Mouse (Mus musculus): ENCODE measurements around the gene Igfbp5. TPM values are rescaled to one million over a fixed set of nuclear protein-coding genes. Genes with fewer than 3 reads are reported as not detected.

Gene Igfbp5
- polyA plus RNA-seq (2016; fragmentation: Nextera tagmentation; extraction: Ambion mirVana) = 69.6 and 99.7 TPM in 2 replicates

GRCm38 (mm10) chr1:72874287-72875211 lies at the start of gene Igfbp5:
Gene Igfbp5 (minus strand): TSS chr1:72874884.
- Histone ChIP-seq H3K27me3 (peaks cover 31% of the 10 kb centered on the region), H3K4me2 (replicated peaks) (peak within 1 kb of the TSS; percentile 96), H3K9ac (peak within 1 kb of the TSS; percentile 76), H3K36me3 (no peaks in the 10 kb centered on the region), H3K9me3 (replicated peaks) (no peaks in the 10 kb centered on the region), H3K4me3 (peak within 1 kb of the TSS; percentile 60), H3K27ac (peak within 1 kb of the TSS; percentile 79), H3K4me1 (peaks cover 58% of the 10 kb centered on the region)
- WGBS = under 1% methylated on average over 38 of the region's 38 CpGs
- peak; percentile 49 for ATAC-seq (ENCODE audit: low FRiP score)

- H3K9ac ChIP-seq = no peak overlapping the region
- no peak for ATAC-seq (ENCODE audit: low FRiP score)
- no peaks in the 10 kb centered on the region for H3K27me3 ChIP-seq
- no peaks in the 10 kb centered on the region for H3K9me3 ChIP-seq (replicated peaks)
- 66% methylated on average over 6 of the region's 6 CpGs for WGBS
- no peak overlapping the region for H3K4me2 ChIP-seq (replicated peaks)
- H3K27ac ChIP-seq = no peak overlapping the region
- H3K36me3 ChIP-seq = no peaks in the 10 kb centered on the region
- no peaks in the 10 kb centered on the region for H3K4me1 ChIP-seq
- no peak overlapping the region for H3K4me3 ChIP-seq
Measured at GRCm38 (mm10) chr1:72914815-72915214, 40.1 kb upstream of the Igfbp5 start.

DNA sequence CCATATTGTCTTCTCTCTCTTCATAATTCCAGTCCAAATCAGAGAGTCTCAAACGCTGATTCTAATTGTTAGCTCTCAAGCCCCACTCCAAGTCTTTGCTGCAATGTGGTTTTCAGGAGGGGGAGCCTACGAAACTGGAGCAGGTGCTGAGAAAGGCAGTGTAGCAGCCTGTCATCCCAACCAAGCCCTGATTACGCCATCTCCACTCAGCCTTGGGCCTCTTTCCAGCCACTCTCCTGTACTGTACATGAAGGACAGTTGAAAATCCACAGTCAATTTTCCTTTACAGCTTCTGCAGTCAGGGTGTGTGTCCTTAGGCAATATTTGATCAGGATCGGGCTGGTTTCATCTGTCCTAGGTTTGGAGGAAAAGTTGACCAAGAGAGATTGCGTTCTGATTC lies 38.4 kb upstream of the Igfbp5 start:
- Histone ChIP-seq H3K4me2 (replicated peaks) (no peak overlapping the region), H3K36me3 (no peaks in the 10 kb centered on the region), H3K27ac (no peak overlapping the region), H3K27me3 (no peaks in the 10 kb centered on the region), H3K4me3 (no peak overlapping the region), H3K9ac (no peak overlapping the region), H3K4me1 (no peaks in the 10 kb centered on the region), H3K9me3 (replicated peaks) (no peaks in the 10 kb centered on the region)
- ATAC-seq (ENCODE audit: low FRiP score) = no peak
- 85% methylated on average over 5 of the region's 5 CpGs for WGBS

GRCm38 (mm10) chr1:72895821-72896220 lies 21.1 kb upstream of the Igfbp5 start:
- H3K36me3 ChIP-seq = no peaks in the 10 kb centered on the region
- 73% methylated on average over 2 of the region's 2 CpGs for WGBS

DNA sequence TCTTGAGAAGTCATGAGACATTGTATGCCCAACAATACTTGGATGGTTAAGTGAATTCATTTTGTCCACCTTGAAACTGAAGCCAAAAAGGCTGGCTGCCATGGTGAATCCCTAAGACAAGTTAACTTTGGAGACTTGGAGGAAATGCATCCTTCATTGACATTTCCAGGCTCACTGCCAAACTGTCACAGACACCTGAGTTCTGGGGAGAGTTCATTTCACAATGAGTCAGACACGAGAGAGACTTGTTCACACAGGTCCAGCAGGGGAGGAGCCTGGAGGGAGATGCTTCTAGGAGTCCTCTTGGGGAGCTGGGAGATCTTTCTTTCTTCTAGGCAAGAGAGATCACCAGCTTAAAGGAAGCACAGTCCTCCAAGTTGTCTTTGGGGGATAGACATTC lies 13.2 kb upstream of the Igfbp5 start:
- no peaks in the 10 kb centered on the region for H3K4me1 ChIP-seq
- no peak overlapping the region for H3K4me3 ChIP-seq
- no peak overlapping the region for H3K4me2 ChIP-seq (replicated peaks)
- no peak overlapping the region for H3K9ac ChIP-seq
- H3K27ac ChIP-seq = no peak overlapping the region
- H3K9me3 ChIP-seq (replicated peaks) = no peaks in the 10 kb centered on the region
- no peaks in the 10 kb centered on the region for H3K27me3 ChIP-seq
- WGBS = 62% methylated on average over 1 of the region's 1 CpGs
- no peak for ATAC-seq (ENCODE audit: low FRiP score)
- no peaks in the 10 kb centered on the region for H3K36me3 ChIP-seq

More at GRCm38 (mm10) chr1:72895821-72896220, 21.1 kb upstream of the Igfbp5 start:
- no peak for ATAC-seq (ENCODE audit: low FRiP score)
- Histone ChIP-seq H3K27ac (no peak overlapping the region), H3K9ac (no peak overlapping the region), H3K9me3 (replicated peaks) (no peaks in the 10 kb centered on the region), H3K4me2 (replicated peaks) (no peak overlapping the region), H3K4me3 (no peak overlapping the region), H3K27me3 (no peaks in the 10 kb centered on the region), H3K4me1 (no peaks in the 10 kb centered on the region)

GRCm38 (mm10) chr1:72885819-72886169 lies 11.1 kb upstream of the Igfbp5 start:
- no peak overlapping the region for H3K27ac ChIP-seq
- no peaks in the 10 kb centered on the region for H3K4me1 ChIP-seq
- 86% methylated on average over 7 of the region's 7 CpGs for WGBS
- H3K27me3 ChIP-seq = no peaks in the 10 kb centered on the region
- no peak overlapping the region for H3K9ac ChIP-seq
- no peak overlapping the region for H3K4me3 ChIP-seq
- no peak for ATAC-seq (ENCODE audit: low FRiP score)
- H3K36me3 ChIP-seq = no peaks in the 10 kb centered on the region
- no peaks in the 10 kb centered on the region for H3K9me3 ChIP-seq (replicated peaks)
- H3K4me2 ChIP-seq (replicated peaks) = no peak overlapping the region

- Histone ChIP-seq H3K27ac (no peak overlapping the region), H3K36me3 (no peaks in the 10 kb centered on the region), H3K9me3 (replicated peaks) (no peaks in the 10 kb centered on the region), H3K4me3 (no peak overlapping the region), H3K4me1 (no peaks in the 10 kb centered on the region), H3K9ac (no peak overlapping the region), H3K4me2 (replicated peaks) (no peak overlapping the region), H3K27me3 (no peaks in the 10 kb centered on the region)
- 87% methylated on average over 11 of the region's 11 CpGs for WGBS
- no peak for ATAC-seq (ENCODE audit: low FRiP score)
Measured at GRCm38 (mm10) chr1:72885111-72885818, 10.6 kb upstream of the Igfbp5 start.

DNA sequence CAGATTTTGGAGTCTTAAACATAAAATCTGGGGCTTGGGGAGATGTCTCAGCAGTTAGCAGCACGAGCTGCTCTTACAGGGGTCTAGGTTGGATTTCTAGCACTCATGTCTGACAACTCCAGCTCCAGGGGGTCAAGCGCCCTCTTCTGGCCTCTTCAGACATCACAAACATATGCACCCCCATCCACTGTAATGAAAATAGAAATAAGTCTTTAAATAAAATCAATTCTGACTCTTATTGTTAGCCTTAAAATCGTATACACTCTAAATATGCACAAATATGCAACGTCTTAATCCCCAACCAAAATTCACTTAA lies 4.6 kb upstream of the Igfbp5 start:
- Histone ChIP-seq H3K4me1 (peaks cover 17% of the 10 kb centered on the region), H3K9ac (no peak overlapping the region), H3K36me3 (no peaks in the 10 kb centered on the region), H3K27me3 (peaks cover 24% of the 10 kb centered on the region), H3K27ac (no peak overlapping the region), H3K9me3 (replicated peaks) (no peaks in the 10 kb centered on the region), H3K4me3 (no peak overlapping the region), H3K4me2 (replicated peaks) (no peak overlapping the region)
- no peak for ATAC-seq (ENCODE audit: low FRiP score)
- 55% methylated on average over 4 of the region's 4 CpGs for WGBS

GRCm38 (mm10) chr1:72878473-72879318 lies 4.0 kb upstream of the Igfbp5 start:
- no peak for ATAC-seq (ENCODE audit: low FRiP score)
- Histone ChIP-seq H3K4me3 (no peak overlapping the region), H3K4me1 (peaks cover 22% of the 10 kb centered on the region), H3K4me2 (replicated peaks) (peak overlapping the region; percentile 36; the same call in 1 of the 2 replicates), H3K27me3 (peaks cover 27% of the 10 kb centered on the region), H3K27ac (no peak overlapping the region; the same call in 1 of the 2 replicates), H3K9me3 (replicated peaks) (no peaks in the 10 kb centered on the region), H3K9ac (no peak overlapping the region), H3K36me3 (no peaks in the 10 kb centered on the region)
- WGBS = 66% methylated on average over 25 of the region's 25 CpGs

GRCm38 (mm10) chr1:72877892-72878291 lies 3.2 kb upstream of the Igfbp5 start:
- Histone ChIP-seq H3K9ac (no peak overlapping the region), H3K4me3 (no peak overlapping the region), H3K36me3 (no peaks in the 10 kb centered on the region), H3K27me3 (peaks cover 31% of the 10 kb centered on the region), H3K27ac (no peak overlapping the region), H3K4me1 (peaks cover 29% of the 10 kb centered on the region), H3K4me2 (replicated peaks) (peak overlapping the region; percentile 36), H3K9me3 (replicated peaks) (no peaks in the 10 kb centered on the region)
- WGBS = 3% methylated on average over 3 of the region's 3 CpGs
- ATAC-seq (ENCODE audit: low FRiP score) = no peak

GRCm38 (mm10) chr1:72876111-72876510 lies 1.4 kb upstream of the Igfbp5 start:
- H3K4me1 ChIP-seq = peaks cover 45% of the 10 kb centered on the region
- ATAC-seq (ENCODE audit: low FRiP score) = no peak

DNA sequence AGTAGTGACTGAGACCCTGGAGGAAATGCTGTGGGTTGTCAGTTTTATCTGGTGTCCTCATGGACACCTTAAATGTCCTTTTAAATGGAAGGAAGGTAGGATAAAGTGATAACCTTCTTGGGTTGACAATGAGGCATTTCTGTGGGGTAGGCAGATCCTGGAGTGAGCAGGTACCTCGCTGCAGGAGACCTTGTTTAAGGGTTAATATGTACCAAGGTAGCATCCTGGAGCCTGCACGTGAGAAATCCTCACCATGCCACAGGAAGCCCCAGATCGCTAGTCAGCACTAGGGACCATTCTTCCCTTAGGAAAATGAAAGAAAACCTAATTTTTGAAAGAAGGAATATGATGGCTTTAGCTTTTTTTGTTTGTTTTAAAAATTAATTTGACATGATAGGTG lies 1.0 kb upstream of the Igfbp5 start:
- Histone ChIP-seq H3K4me3 (no peak overlapping the region), H3K4me1 (peaks cover 49% of the 10 kb centered on the region), H3K27me3 (peaks cover 31% of the 10 kb centered on the region), H3K9me3 (replicated peaks) (no peaks in the 10 kb centered on the region), H3K36me3 (no peaks in the 10 kb centered on the region), H3K9ac (no peak overlapping the region), H3K27ac (no peak overlapping the region), H3K4me2 (replicated peaks) (peak overlapping the region; percentile 96)
- 2% methylated on average over 3 of the region's 3 CpGs for WGBS
- no peak for ATAC-seq (ENCODE audit: low FRiP score)

More at GRCm38 (mm10) chr1:72876111-72876510, 1.4 kb upstream of the Igfbp5 start:
- Histone ChIP-seq H3K27me3 (peaks cover 31% of the 10 kb centered on the region), H3K9me3 (replicated peaks) (no peaks in the 10 kb centered on the region), H3K9ac (no peak overlapping the region), H3K4me2 (replicated peaks) (no peak overlapping the region; the same call in 1 of the 2 replicates), H3K36me3 (no peaks in the 10 kb centered on the region), H3K27ac (no peak overlapping the region), H3K4me3 (no peak overlapping the region)
- 40% methylated on average over 3 of the region's 3 CpGs for WGBS

Data from hindbrain, embryonic 12.5 days (tissue).